Mouse (Mus musculus) layer of hippocampus, postnatal 14 days (tissue): ENCODE data around the gene Tbx5. TPM values are rescaled to one million over a fixed set of nuclear protein-coding genes. Genes with fewer than 3 reads are reported as not detected.
A peak's percentile ranks its signal among the peaks of the same experiment; 100 is the strongest.

Experiments
- DNase-seq, 2 experiments: peaks; one replicate each; pipeline ENCODE4 v3.0.0; 2021 to 2022; ENCODE audit warnings: low spot score in 2 of 2, mixed read lengths in 1 of 2
- total RNA-seq, 2 experiments: library from RNA; stranded (reverse); gene quantifications; 2 replicates each; pipeline ENCODE4 v1.2.3; 2021

Gene Tbx5
- total RNA-seq, 2 experiments from 2014 or later, result not detected

GRCm38 (mm10) chr5:119808713-119809112 is 23.8 kb upstream of the Tbx5 start:
- DNase-seq, result no peak

- no peak for DNase-seq
Measured at GRCm38 (mm10) chr5:119810994-119811690, 21.3 kb upstream of the Tbx5 start.

- no peak for DNase-seq
Measured at GRCm38 (mm10) chr5:119815247-119815646, 17.2 kb upstream of the Tbx5 start.

- no peak for DNase-seq
Measured at GRCm38 (mm10) chr5:119820452-119820851, 12.0 kb upstream of the Tbx5 start.

- DNase-seq, result no peak
Measured at GRCm38 (mm10) chr5:119821506-119821905, 11.0 kb upstream of the Tbx5 start.

GRCm38 (mm10) chr5:119827341-119827740 is 5.1 kb upstream of the Tbx5 start:
- no peak for DNase-seq

- no peak for DNase-seq
Measured at GRCm38 (mm10) chr5:119830611-119831010, 1.9 kb upstream of the Tbx5 start.

- DNase-seq, result peak in 1 of 2 experiments; percentile 4
Measured at GRCm38 (mm10) chr5:119831201-119831771, 1.2 kb upstream of the Tbx5 start.

GRCm38 (mm10) chr5:119831791-119832478 is 533 bp upstream of the Tbx5 start:
- no peak for DNase-seq

GRCm38 (mm10) chr5:119833223-119834030 is 959 bp downstream of the Tbx5 start:
- DNase-seq, result no peak

GRCm38 (mm10) chr5:119834031-119834403 is 1.5 kb downstream of the Tbx5 start:
- no peak for DNase-seq

- DNase-seq, result no peak
Measured at GRCm38 (mm10) chr5:119835053-119835867, 2.8 kb downstream of the Tbx5 start.

- no peak for DNase-seq
Measured at GRCm38 (mm10) chr5:119835868-119836209, 3.4 kb downstream of the Tbx5 start.

- no peak for DNase-seq
Measured at GRCm38 (mm10) chr5:119836618-119837305, 4.3 kb downstream of the Tbx5 start.

- DNase-seq, result no peak
Measured at GRCm38 (mm10) chr5:119837306-119837675, 4.8 kb downstream of the Tbx5 start.

GRCm38 (mm10) chr5:119837861-119838260 is 5.4 kb downstream of the Tbx5 start:
- no peak for DNase-seq

GRCm38 (mm10) chr5:119838441-119838840 is 6.0 kb downstream of the Tbx5 start:
- no peak for DNase-seq

- DNase-seq, result no peak
Measured at GRCm38 (mm10) chr5:119839156-119839555, 6.7 kb downstream of the Tbx5 start.

- peak in 1 of 2 experiments; percentile 2 for DNase-seq
Measured at GRCm38 (mm10) chr5:119839616-119840368, 7.3 kb downstream of the Tbx5 start.

GRCm38 (mm10) chr5:119840404-119840803 is 7.9 kb downstream of the Tbx5 start:
- no peak for DNase-seq
